Mouse (Mus musculus): ENCODE measurements at regions not wholly inside any gene's neighbourhood (a gene's known extent, or its start where the extent isn't known, plus 50 kb on each side); places are given as distances from the start of the nearest gene placed in this dataset.

DNA sequence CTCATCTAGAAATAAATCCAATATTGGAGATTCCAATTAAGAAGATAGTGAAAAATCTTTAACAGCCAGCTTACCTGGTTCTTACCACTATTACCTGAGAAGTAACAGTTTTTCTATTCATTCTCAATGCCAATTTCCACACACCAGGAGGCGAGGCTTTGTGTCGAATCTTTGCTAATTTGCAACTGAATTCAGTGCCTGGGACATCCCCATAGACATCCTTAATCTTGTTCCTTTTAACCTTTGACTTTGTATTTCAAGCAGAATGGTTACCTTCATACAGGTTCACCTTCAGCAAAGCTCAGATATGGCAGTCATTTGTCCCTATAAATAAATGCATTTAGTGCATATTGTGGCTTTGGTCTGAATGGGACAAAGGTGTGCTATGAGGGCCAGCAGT, 426.4 kb upstream of the Chordc1 start:
- no peaks in the 10 kb centered on the region for H3K4me1 ChIP-seq (ENCODE audit: control insufficient read depth, insufficient read depth, low read length)

GRCm38 (mm10) chr9:17874795-17875194, 417.1 kb upstream of the Chordc1 start:
- H3K9ac ChIP-seq (ENCODE audit: low read depth, poor library complexity, severe bottlenecking): no peak overlapping the region
- TF ChIP-seq EP300 (IDR thresholded peaks at IDR 0.05; ENCODE audit: insufficient read depth, low read depth, low read length) (peak; percentile 97), CTCF (IDR thresholded peaks at IDR 0.05; ENCODE audit: low read depth, low read length) (no peak), POLR2A (IDR thresholded peaks at IDR 0.05; ENCODE audit: insufficient read depth, low read length) (no peak)
- no peak overlapping the region for H3K4me3 ChIP-seq (ENCODE audit: low read depth, low read length)
- H3K4me1 ChIP-seq (ENCODE audit: control insufficient read depth, insufficient read depth, low read length): no peaks in the 10 kb centered on the region
- H3K27ac ChIP-seq (ENCODE audit: insufficient read depth, low read length): peak overlapping the region; percentile 24
- H3K36me3 ChIP-seq (ENCODE audit: control insufficient read depth, insufficient read depth, low read length, poor library complexity, severe bottlenecking): no peaks in the 10 kb centered on the region
- no peaks in the 10 kb centered on the region for H3K9me3 ChIP-seq (replicated peaks; ENCODE audit: control insufficient read depth, insufficient read depth, low read length, poor library complexity, severe bottlenecking)
- no peaks in the 10 kb centered on the region for H3K27me3 ChIP-seq (ENCODE audit: control insufficient read depth, insufficient read depth, low read length, poor library complexity, severe bottlenecking)

More for the DNA sequence above, 426.4 kb upstream of the Chordc1 start:
- no peak for TF ChIP-seq EP300 (IDR thresholded peaks at IDR 0.05; ENCODE audit: insufficient read depth, low read depth, low read length)
- no peak for TF ChIP-seq CTCF (IDR thresholded peaks at IDR 0.05; ENCODE audit: low read depth, low read length)
- TF ChIP-seq POLR2A (IDR thresholded peaks at IDR 0.05; ENCODE audit: insufficient read depth, low read length): no peak
- H3K27ac ChIP-seq (ENCODE audit: insufficient read depth, low read length): no peak overlapping the region; the same call in 1 of the 2 replicates
- no peaks in the 10 kb centered on the region for H3K36me3 ChIP-seq (ENCODE audit: control insufficient read depth, insufficient read depth, low read length, poor library complexity, severe bottlenecking)
- H3K27me3 ChIP-seq (ENCODE audit: control insufficient read depth, insufficient read depth, low read length, poor library complexity, severe bottlenecking): no peaks in the 10 kb centered on the region
- H3K9me3 ChIP-seq (replicated peaks; ENCODE audit: control insufficient read depth, insufficient read depth, low read length, poor library complexity, severe bottlenecking): no peaks in the 10 kb centered on the region
- H3K4me3 ChIP-seq (ENCODE audit: low read depth, low read length): no peak overlapping the region
- H3K9ac ChIP-seq (ENCODE audit: low read depth, poor library complexity, severe bottlenecking): no peak overlapping the region
